Mouse (Mus musculus) cerebellum, postnatal 36 days (tissue): Measurements from ENCODE around the gene Epb41l4b.

Experiments used
- DNase-seq, 2 experiments: peaks; one replicate each; pipeline ENCODE4 v3.0.0; 2021 to 2022; ENCODE audit warnings: mixed read lengths in 2 of 2

Gene Epb41l4b

GRCm38 (mm10) chr4:57153068-57153835 is 10.0 kb upstream of the Epb41l4b start:
- DNase-seq, result no peak

GRCm38 (mm10) chr4:57148182-57148581 is 4.9 kb upstream of the Epb41l4b start:
- no peak for DNase-seq

DNA sequence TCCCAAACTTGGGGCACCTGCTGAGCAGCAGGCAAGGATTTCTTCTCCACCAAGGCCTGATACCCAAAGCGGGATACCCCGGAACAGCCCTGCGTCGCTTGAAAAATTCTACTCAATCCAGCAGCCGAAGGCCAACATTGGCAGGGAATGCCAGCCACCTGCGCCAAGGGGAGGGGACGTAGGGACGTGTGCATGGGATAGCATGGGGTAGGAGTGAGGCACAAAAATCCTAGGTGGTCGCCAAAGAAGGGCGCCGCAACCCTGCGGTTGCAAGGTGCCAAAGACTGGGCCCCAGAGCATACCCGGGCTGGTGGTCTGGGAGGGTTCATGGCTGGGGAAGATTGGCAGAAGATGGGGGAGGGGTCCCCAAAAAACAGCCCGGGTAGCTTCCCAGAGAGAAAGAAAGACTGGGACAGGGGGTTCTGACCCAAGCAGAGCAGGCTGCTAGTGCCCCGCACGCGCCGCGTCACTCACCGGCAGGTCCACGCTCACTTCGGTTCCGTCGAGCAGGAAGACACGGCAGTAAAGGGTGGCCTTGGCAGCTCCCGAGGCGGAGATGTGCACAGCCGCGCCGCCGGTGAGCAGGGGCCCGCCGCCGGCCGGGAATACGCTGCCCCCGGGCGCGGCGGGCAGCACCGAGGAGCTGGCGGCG is 737 bp downstream of the Epb41l4b start:
- peak; percentile 52 to 54 for DNase-seq

- DNase-seq, result peak; percentile 83 to 86
These were observed 1.3 kb downstream of the Epb41l4b start for GRCm38 (mm10) chr4:57141908-57142361.

- DNase-seq, result peak; percentile 53 to 55
These were observed 2.1 kb downstream of the Epb41l4b start for GRCm38 (mm10) chr4:57140992-57141717.

GRCm38 (mm10) chr4:57140200-57140799 is 2.9 kb downstream of the Epb41l4b start:
- DNase-seq, result no peak

DNA sequence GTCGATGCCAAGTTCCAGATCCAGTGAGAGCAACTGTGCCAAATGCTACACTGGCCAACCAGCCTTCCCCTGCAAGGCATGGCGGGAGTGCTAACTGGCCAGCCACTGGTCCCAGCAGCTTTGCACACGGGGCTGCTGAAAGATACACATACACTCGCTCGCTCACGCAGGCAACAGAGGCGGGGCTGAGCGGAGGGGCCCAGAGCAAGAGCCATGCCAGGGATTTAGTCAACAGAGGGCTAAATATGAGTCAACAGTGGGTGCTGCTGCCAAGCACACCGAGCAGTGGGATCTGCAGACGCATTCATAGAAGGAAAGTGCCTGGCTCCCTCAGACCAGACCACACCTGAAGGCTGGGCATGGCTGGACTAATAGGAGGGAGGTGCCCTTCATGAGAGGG is 3.8 kb downstream of the Epb41l4b start:
- DNase-seq, result peak; percentile 73 to 74

GRCm38 (mm10) chr4:57138093-57138440 is 5.2 kb downstream of the Epb41l4b start:
- no peak for DNase-seq

- peak in 1 of 2 experiments; percentile 33 for DNase-seq
These were observed 5.7 kb downstream of the Epb41l4b start for GRCm38 (mm10) chr4:57137371-57138092.

DNA sequence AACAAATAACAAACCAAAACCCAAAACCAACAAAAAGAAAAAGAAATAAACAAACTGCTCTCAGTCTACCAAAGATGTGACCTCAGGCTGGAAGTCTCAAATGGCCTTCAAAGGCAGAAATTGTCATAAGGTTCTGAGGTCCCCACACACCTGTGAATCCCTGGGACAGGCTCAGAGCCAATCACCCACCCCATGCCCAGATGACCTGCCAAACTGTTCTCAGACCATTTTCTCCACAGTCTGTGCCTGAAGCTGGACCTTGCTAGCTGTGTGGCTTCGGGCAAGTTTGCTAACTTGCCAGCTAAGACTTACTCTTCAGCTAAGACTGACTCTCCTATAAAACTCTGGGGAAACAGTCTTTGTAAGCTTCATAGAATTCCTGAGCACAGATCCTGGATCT is 7.8 kb downstream of the Epb41l4b start:
- no peak for DNase-seq

GRCm38 (mm10) chr4:57134554-57134953 is 8.7 kb downstream of the Epb41l4b start:
- peak; percentile 88 to 89 for DNase-seq

GRCm38 (mm10) chr4:57131839-57132238 is 11.4 kb downstream of the Epb41l4b start:
- no peak for DNase-seq

GRCm38 (mm10) chr4:57129718-57130515 is 13.3 kb downstream of the Epb41l4b start:
- DNase-seq, result no peak

DNA sequence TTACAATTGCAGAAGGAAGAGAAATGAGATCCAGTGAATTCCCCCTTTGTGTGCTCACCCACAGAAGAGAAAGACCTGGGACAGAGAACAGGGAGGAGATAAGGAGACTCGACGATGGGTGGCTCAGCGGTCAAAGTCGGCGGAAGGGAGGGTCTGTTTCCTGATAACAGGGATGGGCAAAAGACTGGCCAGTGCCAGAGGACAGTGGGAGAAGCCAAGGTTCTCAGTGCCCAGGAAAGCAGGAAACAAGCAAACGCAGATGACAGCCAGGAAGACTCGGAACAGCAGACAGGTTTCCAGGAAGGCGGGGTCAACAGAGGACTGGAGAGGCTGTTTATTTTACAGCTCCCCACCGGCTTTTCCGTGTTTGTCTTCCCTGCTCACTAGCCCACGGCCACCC is 20.2 kb downstream of the Epb41l4b start:
- DNase-seq, result peak; percentile 47 to 56

DNA sequence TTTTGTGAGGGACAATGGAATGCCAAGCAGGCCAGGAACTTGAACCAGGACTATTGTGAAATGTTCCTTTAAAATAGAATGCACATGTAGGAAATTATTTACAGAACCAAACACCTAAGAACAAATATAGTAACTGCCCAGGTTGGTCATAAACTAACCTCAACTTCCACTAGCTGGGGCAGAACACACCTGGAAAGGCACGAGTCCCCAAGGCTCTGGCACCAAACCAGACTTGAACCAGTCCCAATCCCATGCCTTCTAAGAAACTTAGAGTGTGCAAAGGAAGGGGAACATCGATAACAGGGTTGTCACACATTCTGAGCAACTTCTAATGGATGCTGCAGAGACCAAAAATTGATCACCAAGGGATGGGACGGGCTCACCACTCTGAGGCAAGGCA is 21.1 kb downstream of the Epb41l4b start:
- no peak for DNase-seq

DNA sequence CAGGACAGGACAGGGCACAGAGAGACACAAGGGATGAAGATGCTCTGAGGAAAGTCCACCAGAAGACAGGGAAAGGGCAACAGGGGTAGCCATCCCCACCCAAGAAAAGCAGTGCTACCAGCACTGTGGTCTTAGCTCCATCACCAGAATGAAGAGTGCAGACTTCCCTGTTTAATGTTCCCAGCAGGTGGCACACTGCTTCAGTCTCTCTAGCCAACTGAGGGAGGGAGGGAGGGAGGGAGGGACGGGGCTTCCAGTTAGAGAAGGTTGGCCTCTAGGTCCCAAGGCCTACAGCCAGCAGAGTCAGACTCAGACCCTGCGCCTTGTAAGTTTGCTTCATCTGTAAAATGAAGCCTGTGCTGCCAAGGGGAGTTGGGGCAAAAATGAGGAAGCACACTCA is 22.7 kb downstream of the Epb41l4b start:
- DNase-seq, result no peak

GRCm38 (mm10) chr4:57119976-57120375 is 23.3 kb downstream of the Epb41l4b start:
- DNase-seq, result no peak

GRCm38 (mm10) chr4:57118883-57119282 is 24.4 kb downstream of the Epb41l4b start:
- DNase-seq, result no peak

GRCm38 (mm10) chr4:57116278-57116677 is 27.0 kb downstream of the Epb41l4b start:
- DNase-seq, result no peak

DNA sequence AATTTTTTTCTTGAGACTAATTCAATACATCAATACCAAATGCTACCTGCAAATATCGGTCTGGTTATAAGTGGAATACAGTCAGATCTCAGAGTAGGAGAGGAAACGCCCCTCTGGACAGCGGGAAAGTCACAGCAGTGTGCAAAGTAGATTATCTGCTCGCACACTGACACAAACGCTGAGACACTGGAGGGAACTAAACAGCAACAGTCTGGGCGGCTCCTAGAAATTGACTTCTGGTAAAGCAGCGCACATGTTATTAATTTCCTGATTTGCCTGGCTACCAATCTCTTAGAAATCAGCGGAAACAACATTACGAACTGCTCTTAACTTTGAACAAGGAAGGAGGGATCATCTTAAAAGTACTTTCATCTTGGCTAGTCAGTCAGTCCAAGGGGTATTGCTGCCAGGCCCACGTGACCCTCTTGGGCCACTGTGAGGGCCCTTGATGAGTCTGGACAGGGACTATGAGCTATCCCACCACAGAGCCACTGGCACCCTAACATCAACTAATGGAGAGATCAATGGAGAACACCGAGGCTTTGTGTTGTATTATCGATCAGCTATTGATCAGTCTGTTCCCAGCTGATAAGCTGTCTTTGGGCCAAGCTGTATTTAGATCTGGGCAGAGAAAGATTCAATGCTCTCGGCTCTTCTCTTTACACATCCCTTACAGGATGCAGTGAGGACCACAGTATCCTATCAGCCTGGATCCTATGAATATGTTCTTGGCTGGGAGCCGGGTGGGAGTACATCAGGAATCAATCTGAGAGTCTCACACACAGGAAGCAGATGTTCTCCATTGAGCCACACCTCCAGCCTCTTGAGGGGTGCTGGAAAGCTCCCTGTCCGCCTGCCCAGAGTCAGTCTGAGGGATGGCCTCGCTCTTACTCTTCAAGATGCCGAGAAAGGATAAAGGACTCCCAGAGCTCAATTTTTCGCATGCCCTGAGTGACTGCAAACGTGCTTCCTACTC is 28.3 kb downstream of the Epb41l4b start:
- DNase-seq, result no peak
